Mouse (Mus musculus): ENCODE results near the gene Fdxacb1.

The Fdxacb1 gene

DNA sequence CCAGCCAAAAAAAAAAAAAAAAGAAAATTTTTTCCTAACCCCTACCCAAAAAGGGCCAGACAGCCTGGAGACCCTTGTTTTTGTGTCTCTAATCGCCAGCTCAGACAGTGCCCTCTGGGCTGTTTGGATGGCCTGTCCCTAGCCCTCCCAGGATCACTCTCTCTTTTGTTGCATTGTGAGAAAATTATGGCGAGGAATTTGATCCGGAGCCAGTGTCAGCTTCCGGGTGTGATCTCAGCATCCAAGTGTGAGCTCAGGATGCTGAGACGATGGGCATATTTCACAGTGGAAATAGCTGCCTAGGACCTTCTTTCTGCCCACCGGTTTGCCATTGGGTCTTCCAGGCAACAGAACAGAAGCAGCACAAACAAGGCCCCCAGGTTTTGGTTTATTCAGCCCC is 17.3 kb upstream of the Fdxacb1 start:
- DNase-seq, result no peak

GRCm38 (mm10) chr9:50751323-50751722 is 16.7 kb upstream of the Fdxacb1 start, which contains the start of gene Cryab:
Gene Cryab (plus strand): TSS chr9:50751325.
- DNase-seq, result no peak

- DNase-seq, result no peak
Observed at GRCm38 (mm10) chr9:50752054-50752602, 15.9 kb upstream of the Fdxacb1 start, which contains the start of gene Hspb2. Gene Hspb2 (minus strand): TSS chr9:50752354.

- no peak for DNase-seq
Observed at GRCm38 (mm10) chr9:50752784-50753615, 15.0 kb upstream of the Fdxacb1 start.

DNA sequence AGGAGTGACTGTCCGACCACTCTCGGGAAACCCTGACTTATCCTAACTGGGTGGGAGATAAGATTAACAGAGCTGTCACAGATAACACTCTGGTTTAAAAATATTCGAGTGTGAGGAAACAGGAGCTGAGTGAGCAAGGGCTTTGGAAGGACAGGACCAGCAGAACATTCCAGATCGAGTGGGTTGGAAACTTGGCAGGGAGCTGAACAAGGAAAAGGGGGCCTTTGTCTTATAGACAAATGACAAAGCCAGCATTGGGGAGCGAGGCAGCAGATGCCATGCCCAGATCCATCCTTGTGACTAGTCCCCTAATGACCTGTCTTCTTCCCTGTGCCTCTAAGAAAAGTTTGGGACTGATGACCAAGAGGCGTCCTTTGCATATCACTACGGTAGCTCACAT is 14.1 kb upstream of the Fdxacb1 start:
- DNase-seq, result no peak

- no peak for DNase-seq
Observed at GRCm38 (mm10) chr9:50756711-50757110, 11.3 kb upstream of the Fdxacb1 start.

DNA sequence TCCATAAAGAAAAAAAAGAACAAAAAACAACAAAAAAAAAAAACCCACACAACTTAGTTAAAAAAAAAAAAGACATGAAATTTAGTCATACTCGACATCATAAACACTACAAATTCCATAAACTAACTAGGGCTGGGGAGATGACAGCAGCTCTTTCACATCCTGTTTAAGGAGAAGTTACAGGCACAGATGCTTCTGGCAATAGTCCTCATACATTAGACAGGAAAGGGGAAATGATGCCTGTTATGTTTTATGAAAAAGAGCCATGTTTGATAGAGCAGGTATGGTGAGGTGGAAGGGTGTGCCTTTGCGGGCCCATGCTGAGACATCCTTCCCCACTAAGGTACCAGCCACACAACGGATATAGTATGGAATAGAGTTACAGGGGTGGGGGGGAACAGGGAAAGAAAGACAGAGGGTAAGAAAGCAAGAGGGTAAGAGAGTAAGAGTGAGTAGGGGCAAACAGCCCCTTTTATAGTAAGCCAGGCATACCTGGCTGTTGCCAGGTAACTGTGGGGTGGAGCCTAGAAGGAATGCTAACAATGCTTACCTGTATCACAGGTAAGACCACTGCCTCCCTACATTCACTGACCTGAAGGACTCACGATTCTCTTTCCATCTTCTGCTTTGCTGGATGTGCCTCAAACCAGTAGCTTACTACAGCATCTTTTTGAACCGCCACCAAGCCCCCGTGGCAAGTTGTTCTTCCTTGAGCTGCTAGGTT is 6.4 kb upstream of the Fdxacb1 start:
- DNase-seq, result no peak

GRCm38 (mm10) chr9:50763331-50763730 is 4.7 kb upstream of the Fdxacb1 start:
- DNase-seq, result peak; percentile 58

DNA sequence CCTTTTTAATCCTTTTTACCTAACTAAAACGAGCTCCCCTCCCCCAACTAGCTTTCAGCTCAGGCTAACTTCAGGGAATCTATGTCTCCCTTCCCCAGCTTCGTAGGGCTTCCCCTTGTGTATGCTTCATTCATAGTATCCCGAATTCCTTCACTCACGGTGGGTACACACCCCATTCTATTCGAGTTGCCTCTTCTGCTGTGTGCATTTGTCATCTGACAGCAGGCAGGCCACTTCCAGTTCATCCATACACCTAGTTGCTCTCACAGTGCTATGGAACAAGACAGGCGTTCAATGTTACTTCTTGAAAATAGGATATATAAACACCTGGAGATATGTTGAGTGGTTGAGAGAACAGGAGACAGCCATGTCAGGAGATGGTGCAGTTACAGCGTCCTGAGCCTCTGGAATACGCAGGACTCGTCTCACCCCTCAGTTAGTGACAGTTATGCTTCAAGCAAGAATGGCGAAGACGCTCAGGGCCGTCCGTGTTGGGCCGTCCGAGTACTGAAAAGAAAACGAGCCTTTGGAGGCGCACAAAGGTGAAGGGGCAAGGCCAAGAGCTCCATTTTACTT is 417 bp upstream of the Fdxacb1 start:
- DNase-seq, result no peak

DNA sequence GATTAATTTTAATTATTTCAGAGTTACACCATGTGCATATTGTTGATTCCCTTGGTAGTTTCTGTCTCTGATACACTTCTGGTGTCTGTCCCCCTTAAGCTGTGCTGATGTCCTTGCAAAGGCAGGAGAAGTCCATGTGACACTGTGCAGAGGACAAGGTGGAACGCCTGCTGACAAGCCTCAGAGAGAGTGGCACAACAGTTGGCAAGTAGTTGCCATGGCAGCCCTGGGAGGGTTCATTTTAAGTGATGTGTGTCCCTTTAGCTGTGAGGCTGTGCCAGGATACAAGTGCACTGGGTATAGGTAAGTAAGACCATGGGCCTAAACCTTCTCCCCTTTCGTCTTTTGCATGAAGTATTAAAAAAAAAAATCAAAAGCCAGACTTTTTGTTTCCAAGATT is 2.0 kb downstream of the Fdxacb1 start:
- no peak for DNase-seq

- DNase-seq, result no peak
Observed at GRCm38 (mm10) chr9:50774026-50774462, 6.0 kb downstream of the Fdxacb1 start.

DNA sequence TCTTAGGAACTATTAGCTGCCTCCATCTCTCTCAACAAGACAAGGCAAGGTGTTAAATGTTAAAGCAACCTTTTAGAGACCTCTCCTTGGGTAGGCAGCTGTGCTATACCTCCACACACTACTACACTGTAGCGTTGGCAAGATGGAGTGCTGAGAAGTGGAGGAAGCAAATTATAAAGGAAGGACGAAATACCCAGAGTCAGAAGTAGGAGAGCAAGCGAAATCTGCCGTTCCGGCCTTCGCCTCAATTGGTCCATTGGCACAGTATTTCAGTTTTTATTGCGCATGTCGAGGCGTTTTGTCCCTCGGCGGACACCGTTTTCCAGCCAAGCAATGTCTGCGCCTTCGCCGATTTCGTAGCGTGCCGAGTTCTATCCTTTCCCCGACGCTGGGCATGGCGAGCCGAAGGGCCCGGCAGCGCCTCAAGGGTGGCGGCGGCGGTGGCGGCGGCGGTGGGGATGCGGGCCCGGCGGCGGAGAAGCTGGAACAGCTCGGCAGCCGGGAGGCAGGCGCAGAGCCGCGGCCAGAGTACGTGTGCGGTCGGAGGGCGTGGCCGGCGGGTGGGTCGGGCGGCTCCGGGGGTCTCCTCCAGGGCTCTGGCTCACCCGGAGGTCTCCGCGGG is 7.1 kb downstream of the Fdxacb1 start, which contains the start of the genes Alg9 and 1110032A03Rik:
Gene Alg9, plus strand, starts transcription at position 29 of the 622 bp plus-strand sequence.
Gene 1110032A03Rik, minus strand, starts transcription at position 530 of the 622 bp plus-strand sequence.
- DNase-seq, result peak; percentile 95

DNA sequence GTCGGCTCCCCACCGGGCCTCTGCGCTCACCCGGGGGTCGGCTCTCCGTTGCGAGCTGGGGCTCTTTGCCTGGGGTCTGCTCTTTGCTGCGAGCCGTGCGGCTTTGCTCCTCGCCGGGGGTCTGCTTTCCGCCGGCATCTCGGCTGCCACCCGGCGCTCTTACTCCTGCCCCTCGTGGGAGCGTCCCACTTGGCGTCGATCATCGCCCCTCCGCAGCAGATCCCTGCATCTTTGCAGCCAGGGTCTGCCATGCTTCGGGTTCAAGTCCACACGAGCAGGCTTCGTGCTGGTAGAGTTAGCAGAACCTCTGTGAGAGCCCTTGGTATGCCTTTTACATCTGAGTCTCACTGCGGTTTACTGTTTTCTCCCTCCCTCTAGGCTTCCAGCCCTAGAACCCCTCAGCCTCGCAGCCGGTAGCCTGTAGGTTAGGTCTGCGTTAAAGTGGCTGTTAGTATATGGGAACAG is 7.7 kb downstream of the Fdxacb1 start:
- DNase-seq, result no peak

DNA sequence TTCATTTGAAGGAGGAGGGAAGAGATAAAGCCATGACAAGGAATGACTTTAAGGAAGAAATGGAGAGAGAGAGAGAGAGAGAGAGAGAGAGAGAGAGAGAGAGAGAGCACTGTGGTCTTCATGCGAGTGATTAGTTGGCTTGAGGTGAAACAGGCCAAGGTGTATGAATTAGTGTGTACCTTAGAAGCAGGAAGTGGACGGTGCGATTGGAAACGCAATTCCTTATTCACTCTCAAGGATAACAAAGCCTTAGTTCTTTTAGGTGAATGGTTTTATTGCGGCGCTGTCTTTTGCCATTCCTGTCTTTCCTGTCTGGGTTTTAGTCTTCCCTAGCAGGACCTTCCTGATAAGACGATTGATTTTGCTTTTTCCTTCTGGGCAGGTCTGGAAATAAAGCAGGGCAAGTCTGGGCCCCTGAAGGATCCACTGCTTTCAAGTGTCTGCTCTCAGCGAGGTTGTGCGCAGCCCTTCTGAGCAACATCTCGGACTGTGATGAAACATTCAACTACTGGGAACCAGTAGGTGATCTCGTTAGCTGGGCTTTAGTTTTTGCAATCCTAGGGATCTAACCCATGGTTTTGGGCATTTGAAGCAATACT is 8.2 kb downstream of the Fdxacb1 start:
- no peak for DNase-seq

DNA sequence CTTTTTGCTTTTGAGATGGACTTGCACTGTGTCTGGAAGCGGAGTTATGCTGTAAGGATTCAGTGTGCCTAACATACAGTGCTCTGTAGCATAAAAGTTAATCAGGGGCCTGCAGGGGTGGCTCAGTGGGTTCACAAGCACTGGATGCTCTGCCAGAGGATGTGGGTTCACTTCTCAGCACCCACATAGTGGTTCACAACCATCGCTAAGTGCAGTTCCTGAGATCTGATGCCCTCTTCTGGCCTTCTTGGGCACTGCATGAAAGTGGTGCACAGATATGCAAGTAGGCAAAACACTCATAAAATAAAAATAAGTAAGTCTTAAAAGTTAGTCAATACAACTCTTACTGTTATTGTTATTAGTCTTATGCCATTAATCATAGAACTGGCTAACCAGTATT is 14.1 kb downstream of the Fdxacb1 start:
- DNase-seq, result peak; percentile 81

GRCm38 (mm10) chr9:50795266-50795665 is 27.2 kb downstream of the Fdxacb1 start:
- DNase-seq, result no peak

DNA sequence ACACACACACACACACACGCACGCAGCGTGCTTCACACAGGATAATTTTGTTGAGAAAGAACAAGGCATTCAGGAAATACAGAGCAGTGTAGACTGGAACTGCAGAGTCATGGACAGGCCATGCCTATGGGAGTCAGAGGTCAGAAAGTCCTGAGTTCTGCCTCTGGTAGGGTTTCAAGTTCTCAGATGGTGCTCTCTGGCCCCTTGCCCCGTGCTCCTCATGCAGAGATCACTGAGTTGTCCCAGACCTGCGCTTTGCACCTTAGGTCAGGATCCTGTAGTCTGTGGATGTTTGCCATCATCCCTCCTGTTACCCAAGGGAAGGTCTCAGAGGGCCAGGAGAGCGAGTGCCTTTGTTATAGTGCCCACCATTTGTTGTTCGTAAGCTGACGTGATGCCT is 28.7 kb downstream of the Fdxacb1 start:
- no peak for DNase-seq

GRCm38 (mm10) chr9:50797641-50798040 is 29.6 kb downstream of the Fdxacb1 start:
- no peak for DNase-seq

DNA sequence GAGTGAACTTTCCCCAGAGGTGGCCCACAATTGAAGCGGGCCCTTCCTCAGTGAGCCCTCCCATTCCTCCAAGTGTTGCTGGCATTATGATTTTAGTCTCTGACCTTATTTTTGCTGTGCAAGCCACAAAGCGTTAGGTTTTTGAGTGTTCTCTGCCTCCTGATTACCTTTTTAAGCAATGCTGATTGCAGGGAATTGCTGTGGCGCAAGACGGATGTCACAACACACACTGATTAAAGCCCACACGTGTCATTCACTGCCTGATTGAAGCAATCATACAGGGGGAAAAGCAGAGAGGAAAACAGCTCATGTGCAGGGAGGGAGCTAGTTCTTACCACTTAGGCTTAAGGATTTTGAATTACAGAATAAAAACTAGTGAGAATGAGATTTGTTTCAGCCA is 30.3 kb downstream of the Fdxacb1 start:
- no peak for DNase-seq

- peak; percentile 71 for DNase-seq
Observed at GRCm38 (mm10) chr9:50800985-50801384, 32.9 kb downstream of the Fdxacb1 start.

DNA sequence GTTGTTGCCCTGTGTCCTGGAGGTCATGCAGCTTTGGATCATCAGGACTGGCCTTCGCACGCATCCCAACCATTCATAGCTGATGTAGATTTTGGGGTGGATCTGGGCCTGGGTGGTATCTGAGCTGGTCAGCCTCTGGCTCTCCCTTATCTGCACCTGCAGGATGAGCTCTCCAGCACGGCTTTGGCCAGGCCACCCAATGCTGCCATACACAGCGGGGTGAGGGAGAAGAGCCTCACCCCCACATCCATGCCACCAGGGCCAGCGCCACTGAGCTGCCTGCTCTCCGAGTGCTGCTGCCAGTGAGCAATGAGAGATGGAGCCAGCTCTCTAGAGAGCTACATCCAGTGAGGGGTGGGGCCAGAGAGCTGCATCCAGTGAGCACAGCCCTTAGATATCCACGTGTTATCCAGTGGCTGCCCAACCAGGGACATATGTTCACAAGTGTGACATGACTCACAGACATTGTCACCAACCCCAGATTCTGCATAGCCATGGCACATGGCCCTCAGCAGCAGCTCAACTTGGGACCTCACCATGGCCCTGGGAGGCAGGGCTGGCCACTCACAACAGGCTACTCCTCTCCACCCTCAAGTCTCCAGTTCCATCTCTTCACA is 35.1 kb downstream of the Fdxacb1 start:
- DNase-seq, result no peak

DNA sequence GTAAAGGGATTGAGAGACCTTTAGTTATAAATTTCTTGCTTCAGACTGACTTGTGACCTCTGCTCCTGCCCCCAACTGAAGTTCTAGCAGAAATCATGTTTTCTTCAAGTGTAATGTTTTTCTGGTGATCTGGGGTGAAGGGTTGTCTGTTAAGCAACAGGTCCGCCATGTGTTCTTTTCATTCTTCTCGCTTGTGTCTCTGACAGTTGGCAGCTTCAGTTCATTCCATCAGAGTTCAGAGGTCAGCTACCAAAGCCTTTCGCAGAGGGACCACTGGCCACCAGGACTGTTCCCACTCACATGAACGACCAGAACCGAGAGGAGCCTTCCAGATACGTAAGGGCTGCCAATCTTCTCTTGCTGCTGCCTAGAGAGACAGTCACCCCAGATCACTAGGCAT is 40.4 kb downstream of the Fdxacb1 start:
- DNase-seq, result no peak
